Mouse (Mus musculus): ENCODE data around the gene Ndufaf1.

DNA sequence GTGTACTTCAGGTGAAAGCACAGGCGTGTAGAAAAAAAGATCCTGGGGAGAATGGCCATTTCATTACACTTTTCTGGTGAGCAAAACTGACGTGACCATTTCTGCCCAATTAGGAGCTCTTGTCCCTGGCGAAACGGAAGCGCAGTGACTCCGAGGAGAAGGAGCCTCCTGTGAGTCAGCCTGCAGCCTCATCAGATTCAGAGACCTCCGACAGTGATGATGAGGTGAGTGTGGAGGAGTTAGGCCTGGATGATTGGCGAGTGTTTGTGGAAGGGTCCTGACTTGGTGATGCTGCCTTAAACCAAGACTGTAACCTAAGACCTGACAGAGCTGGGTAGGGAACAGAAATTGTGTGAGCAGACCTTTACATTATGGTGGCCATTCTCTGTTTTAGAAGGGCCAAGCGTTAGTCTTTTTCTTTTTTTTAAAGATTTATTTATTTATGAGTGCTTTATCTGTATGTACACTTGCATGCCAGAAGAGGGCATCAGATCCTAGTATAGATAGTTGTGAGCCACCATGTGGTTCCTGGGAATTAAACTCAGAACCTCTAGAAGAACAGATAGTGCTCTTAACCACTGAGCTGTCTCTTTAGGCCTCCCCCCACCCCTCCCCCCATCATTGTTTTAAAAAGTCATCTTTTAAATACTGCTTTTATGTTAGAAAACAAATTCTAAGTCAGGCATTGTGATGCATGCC is 29.5 kb upstream of the Ndufaf1 start:
- TF ChIP-seq POLR2A (IDR thresholded peaks at IDR 0.05; ENCODE audit: control insufficient read depth, extremely low read depth, insufficient read depth, low read length, poor library complexity) (no peak), CTCF (IDR thresholded peaks at IDR 0.05; ENCODE audit: borderline replicate concordance, control insufficient read depth, extremely low read depth, insufficient read depth, low read length, poor library complexity) (no peak)
